Mouse (Mus musculus) left cerebral cortex, adult 8-10 months (tissue): ENCODE measurements around the gene Cdk8. TPM values are rescaled to one million over a fixed set of nuclear protein-coding genes. Genes with fewer than 3 reads are reported as not detected.

ENCODE experiments used
- DNase-seq, 2 experiments: peaks; one replicate each; pipeline ENCODE4 v3.0.0; 2022; ENCODE audit warnings: low spot score in 2 of 2
- total RNA-seq, 4 experiments: library from RNA; stranded (reverse); gene quantifications; 2 replicates each; pipeline ENCODE4 v1.2.4; 2022

Gene Cdk8
- total RNA-seq, 4 experiments from 2014 or later, result 37.6 to 39.9 (median 39.3) TPM

- no peak for DNase-seq
Observed at GRCm38 (mm10) chr5:146232816-146233215, 1.8 kb downstream of the Cdk8 start.

GRCm38 (mm10) chr5:146234336-146234735 lies 3.3 kb downstream of the Cdk8 start:
- no peak for DNase-seq

- DNase-seq, result no peak
Observed at GRCm38 (mm10) chr5:146238274-146238673, 7.2 kb downstream of the Cdk8 start.

GRCm38 (mm10) chr5:146240771-146241170 lies 9.7 kb downstream of the Cdk8 start:
- no peak for DNase-seq

GRCm38 (mm10) chr5:146241202-146241601 lies 10.2 kb downstream of the Cdk8 start:
- DNase-seq, result no peak

GRCm38 (mm10) chr5:146245193-146245592 lies 14.2 kb downstream of the Cdk8 start:
- no peak for DNase-seq

- DNase-seq, result no peak
Observed at GRCm38 (mm10) chr5:146245646-146246370, 14.8 kb downstream of the Cdk8 start.

- no peak for DNase-seq
Observed at GRCm38 (mm10) chr5:146246386-146246785, 15.4 kb downstream of the Cdk8 start.

- no peak for DNase-seq
Observed at GRCm38 (mm10) chr5:146247709-146248108, 16.7 kb downstream of the Cdk8 start.

GRCm38 (mm10) chr5:146248746-146249145 lies 17.7 kb downstream of the Cdk8 start:
- no peak for DNase-seq

- no peak for DNase-seq
Observed at GRCm38 (mm10) chr5:146250369-146251075, 19.5 kb downstream of the Cdk8 start.

GRCm38 (mm10) chr5:146251663-146252429 lies 20.8 kb downstream of the Cdk8 start:
- DNase-seq, result no peak

GRCm38 (mm10) chr5:146253644-146254043 lies 22.6 kb downstream of the Cdk8 start:
- DNase-seq, result no peak

GRCm38 (mm10) chr5:146260003-146260402 lies 29.0 kb downstream of the Cdk8 start:
- no peak for DNase-seq

- DNase-seq, result no peak
Observed at GRCm38 (mm10) chr5:146265934-146266591, 35.0 kb downstream of the Cdk8 start.

GRCm38 (mm10) chr5:146267776-146268175 lies 36.7 kb downstream of the Cdk8 start:
- no peak for DNase-seq

- no peak for DNase-seq
Observed at GRCm38 (mm10) chr5:146270593-146270992, 39.6 kb downstream of the Cdk8 start.

GRCm38 (mm10) chr5:146271662-146272061 lies 40.6 kb downstream of the Cdk8 start:
- DNase-seq, result no peak

- no peak for DNase-seq
Observed at GRCm38 (mm10) chr5:146273096-146273495, 42.1 kb downstream of the Cdk8 start.

GRCm38 (mm10) chr5:146274420-146275045 lies 43.5 kb downstream of the Cdk8 start:
- DNase-seq, result no peak

GRCm38 (mm10) chr5:146277513-146277912 lies 46.5 kb downstream of the Cdk8 start:
- no peak for DNase-seq
